Mouse (Mus musculus) lung, postnatal 0 days (tissue): ENCODE data around the gene Morc2a.

ENCODE experiments used
- CTCF ChIP-seq: IDR thresholded peaks from 2 replicates; pipeline ENCODE4 v1.5.1; 2016; ENCODE audit warnings: antibody characterized with exemption, mild to moderate bottlenecking
- EP300 ChIP-seq: IDR thresholded peaks from 2 replicates; pipeline ENCODE4 v1.6.1; 2016; ENCODE audit warnings: antibody characterized with exemption, mild to moderate bottlenecking, control low read depth

- TF ChIP-seq CTCF: no peak
- TF ChIP-seq EP300: no peak
Measured at GRCm38 (mm10) chr11:3648305-3648963, 557 bp upstream of the Morc2a start.
